Mouse (Mus musculus): Measurements from ENCODE around the gene Mrpl50. TPM values are rescaled to one million over a fixed set of nuclear protein-coding genes. Genes with fewer than 3 reads are reported as not detected.
"Not testable (repeated sequence)": the region's sequence is repeated elsewhere in the genome, so short reads cannot be mapped to it uniquely, and the experiment has no call there.

The Mrpl50 gene
- polyA plus RNA-seq, 1 experiment from 2014 or later: 81.7 TPM

DNA sequence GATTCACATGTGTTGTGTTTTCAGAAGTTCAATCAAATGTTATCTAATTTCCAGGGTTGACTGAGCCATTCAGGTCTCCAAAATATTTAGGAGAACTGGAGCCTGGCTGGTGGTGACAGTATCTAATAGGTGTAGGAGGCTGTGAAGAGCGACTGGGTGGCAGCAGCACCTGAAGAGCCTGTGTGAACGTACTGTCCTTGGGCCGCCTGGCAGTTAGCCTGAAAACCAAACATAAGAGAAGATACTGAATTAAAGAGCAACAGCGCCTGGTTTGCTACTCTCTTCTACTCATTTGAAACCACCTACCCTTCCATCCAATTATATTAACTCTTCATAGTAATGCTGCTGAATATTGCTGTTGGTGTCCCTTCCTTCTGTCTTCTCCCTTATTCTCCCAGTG lies 15.8 kb upstream of the Mrpl50 start:
- H3K4me3 ChIP-seq: no peak overlapping the region

DNA sequence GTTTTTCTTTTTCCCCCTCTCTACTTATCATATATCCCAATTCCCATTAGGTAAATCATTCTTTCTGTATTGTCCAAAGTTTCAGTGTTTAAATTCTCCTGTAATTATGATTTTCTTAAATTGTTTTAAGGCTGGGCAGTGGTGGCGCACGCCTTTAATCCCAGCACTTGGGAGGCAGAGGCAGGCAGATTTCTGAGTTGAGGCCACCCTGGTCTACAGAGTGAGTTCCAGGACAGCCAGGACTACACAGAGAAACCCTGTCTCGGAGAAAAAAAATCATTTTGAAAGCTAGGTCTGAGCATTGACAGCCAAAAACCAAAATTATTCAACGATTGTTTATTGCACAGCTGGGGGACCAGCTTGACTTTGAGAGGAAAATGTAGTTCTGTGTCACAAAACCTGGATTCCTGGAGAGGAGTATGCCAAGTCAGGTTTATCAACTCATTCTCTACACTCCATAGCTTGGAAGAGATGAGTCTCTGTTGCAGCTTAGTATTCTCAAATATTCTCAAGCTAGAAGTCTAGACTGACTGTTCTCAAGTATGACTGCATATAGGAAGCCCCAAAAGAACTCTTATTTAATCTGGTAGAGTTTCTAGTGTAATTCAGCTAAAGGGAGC lies 14.9 kb upstream of the Mrpl50 start:
- Histone ChIP-seq H3K27me3 (ENCODE audit: insufficient read depth, poor library complexity, severe bottlenecking) (no peaks in the 10 kb centered on the region), H3K4me1 (no peaks in the 10 kb centered on the region), H3K4me3 (no peak overlapping the region), H3K36me3 (peaks cover 12% of the 10 kb centered on the region), H3K27ac (no peak overlapping the region), H3K9me3 (no peaks in the 10 kb centered on the region)
- DNase-seq (ENCODE audit: low spot score): no peak
- 90% methylated on average over 4 of the region's 4 CpGs for WGBS

More for the DNA sequence above, 15.8 kb upstream of the Mrpl50 start:
- 72% methylated on average over 4 of the region's 4 CpGs for WGBS
- no peak for DNase-seq (ENCODE audit: low spot score)
- Histone ChIP-seq H3K36me3 (peaks cover 9% of the 10 kb centered on the region; the same call in 1 of the 2 replicates), H3K27ac (no peak overlapping the region), H3K4me1 (0 out of 2 replicates have a peak, but pooled peaks cover 4% of the 10 kb centered on the region), H3K9me3 (no peaks in the 10 kb centered on the region), H3K27me3 (ENCODE audit: insufficient read depth, poor library complexity, severe bottlenecking) (no peaks in the 10 kb centered on the region)

DNA sequence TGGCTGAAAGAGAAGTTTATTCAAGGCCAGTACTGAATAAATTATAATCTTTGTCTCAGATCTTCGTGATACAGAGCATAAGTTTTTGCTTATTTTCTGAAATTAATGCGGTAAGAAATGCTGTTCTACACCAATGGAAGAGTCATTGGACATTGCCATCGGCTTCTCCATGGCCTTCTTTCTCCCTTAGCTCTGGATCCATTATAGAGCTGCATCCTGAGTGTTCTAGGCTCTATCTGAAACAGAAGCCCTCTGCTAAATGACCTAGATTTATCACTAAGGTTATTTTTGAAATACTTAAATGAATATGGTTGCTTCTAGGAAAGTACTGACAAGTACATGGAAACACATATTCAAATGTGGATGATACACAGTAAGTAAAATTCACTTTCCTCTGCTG lies 14.1 kb upstream of the Mrpl50 start:
- H3K4me3 ChIP-seq: no peak overlapping the region
- no peak overlapping the region for H3K27ac ChIP-seq
- peaks cover 20% of the 10 kb centered on the region for H3K36me3 ChIP-seq
- H3K9me3 ChIP-seq: peaks cover 5% of the 10 kb centered on the region
- no peaks in the 10 kb centered on the region for H3K27me3 ChIP-seq (ENCODE audit: insufficient read depth, poor library complexity, severe bottlenecking)
- DNase-seq (ENCODE audit: low spot score): no peak
- WGBS: 81% methylated on average over 3 of the region's 3 CpGs
- H3K4me1 ChIP-seq: no peaks in the 10 kb centered on the region

DNA sequence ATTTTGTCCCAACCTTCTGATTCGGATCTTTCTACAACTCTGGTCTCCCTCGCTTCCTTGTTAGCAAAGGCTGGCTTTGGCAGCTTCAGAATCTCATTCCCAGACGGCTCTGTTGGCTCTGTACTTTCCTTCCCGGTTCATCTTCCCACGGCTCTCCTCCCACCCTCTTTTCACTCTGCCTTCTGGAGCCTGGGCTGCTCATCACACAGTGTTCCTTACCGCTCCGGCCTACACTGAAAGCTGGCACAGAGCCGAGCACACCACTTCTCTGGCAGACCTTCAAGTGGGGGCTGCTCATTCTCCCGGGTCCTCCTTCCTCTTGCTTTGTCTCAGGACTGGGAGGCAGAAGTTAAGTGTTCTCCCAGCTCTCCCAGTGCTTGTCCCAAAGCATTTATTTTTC lies 1.7 kb upstream of the Mrpl50 start:
- 84% methylated on average over 9 of the region's 9 CpGs for whole genome bisulfite sequencing
- Histone ChIP-seq H3K27me3 (ENCODE audit: insufficient read depth, poor library complexity, severe bottlenecking) (no peaks in the 10 kb centered on the region), H3K27ac (no peak overlapping the region), H3K4me3 (peak overlapping the region; percentile 77; the same call in 1 of the 2 replicates), H3K4me1 (peaks cover 9% of the 10 kb centered on the region; the same call in 1 of the 2 replicates), H3K9me3 (no peaks in the 10 kb centered on the region), H3K36me3 (peaks cover 38% of the 10 kb centered on the region)
- DNase-seq (ENCODE audit: low spot score): no peak

DNA sequence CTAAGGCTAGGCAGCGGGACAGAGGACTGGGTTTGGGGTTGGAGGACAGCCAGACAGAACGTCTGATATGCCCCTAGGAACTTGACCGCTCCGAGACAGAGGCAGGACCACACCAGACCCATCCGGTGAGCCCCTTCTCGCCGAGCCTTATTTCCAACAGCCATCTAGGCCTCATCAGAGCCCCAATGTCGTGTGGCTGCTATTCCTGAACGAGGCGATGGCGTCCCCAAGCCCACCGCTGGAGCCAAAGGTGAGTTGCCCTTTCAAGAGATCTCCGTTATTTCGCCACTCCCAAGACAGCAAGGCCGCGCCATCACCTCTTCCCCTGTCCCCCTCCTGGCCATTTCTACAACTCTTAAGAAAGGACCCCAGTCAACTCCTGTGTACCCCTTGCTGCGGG lies 453 bp upstream of the Mrpl50 start:
- Histone ChIP-seq H3K36me3 (peaks cover 38% of the 10 kb centered on the region), H3K27me3 (ENCODE audit: insufficient read depth, poor library complexity, severe bottlenecking) (no peaks in the 10 kb centered on the region), H3K27ac (peak overlapping the region; percentile 89), H3K4me3 (peak overlapping the region; percentile 77), H3K9me3 (no peaks in the 10 kb centered on the region), H3K4me1 (peaks cover 9% of the 10 kb centered on the region; the same call in 1 of the 2 replicates)
- under 1% methylated on average over 17 of the region's 17 CpGs for WGBS
- DNase-seq (ENCODE audit: low spot score): no peak

DNA sequence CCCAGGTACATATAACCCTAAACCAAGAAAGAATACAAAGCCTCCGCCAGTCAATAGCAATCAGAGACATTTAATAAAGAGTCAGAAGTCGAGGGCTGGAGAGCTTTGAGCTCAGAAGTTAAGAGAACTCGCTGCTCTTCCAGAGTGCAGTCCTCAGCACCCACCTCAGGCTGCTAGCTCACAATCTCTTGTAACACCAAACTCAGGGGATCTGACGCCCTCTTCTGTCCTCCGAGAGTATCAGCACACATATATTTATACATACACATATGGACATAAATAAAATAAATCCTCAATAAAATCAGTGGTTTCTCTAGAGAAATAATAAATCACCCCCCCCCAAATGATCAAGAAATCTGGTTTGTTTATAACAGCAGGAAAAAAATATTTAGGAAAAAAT lies 1.4 kb downstream of the Mrpl50 start:
- H3K4me3 ChIP-seq: peak overlapping the region; percentile 77
- no peaks in the 10 kb centered on the region for H3K9me3 ChIP-seq
- 74% methylated on average over 5 of the region's 5 CpGs for WGBS
- H3K4me1 ChIP-seq: peaks cover 9% of the 10 kb centered on the region; the same call in 1 of the 2 replicates
- no peak overlapping the region for H3K27ac ChIP-seq
- H3K36me3 ChIP-seq: peaks cover 33% of the 10 kb centered on the region
- no peaks in the 10 kb centered on the region for H3K27me3 ChIP-seq (ENCODE audit: insufficient read depth, poor library complexity, severe bottlenecking)
- no peak for DNase-seq (ENCODE audit: low spot score)

DNA sequence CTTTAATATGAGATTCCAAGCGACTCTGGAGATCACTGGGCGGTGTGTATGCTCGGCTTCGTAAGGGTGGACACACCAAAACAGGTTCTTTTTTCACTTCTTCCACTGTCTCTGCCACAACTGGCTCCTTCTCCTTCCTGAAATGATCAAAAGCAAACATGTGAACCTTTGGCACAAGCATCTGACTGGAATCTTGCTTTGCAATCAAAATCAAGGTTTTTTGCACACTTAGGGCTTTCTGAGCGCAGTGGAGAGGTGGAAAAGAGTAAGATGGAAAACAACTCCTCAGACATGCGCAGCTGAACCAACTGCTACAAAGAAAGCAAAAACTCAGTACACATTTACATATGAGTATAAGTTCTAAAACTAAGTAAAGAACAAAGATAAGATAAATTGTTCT lies 6.5 kb downstream of the Mrpl50 start:
- H3K4me1 ChIP-seq: 0 out of 2 replicates have a peak, but pooled peaks cover 2% of the 10 kb centered on the region
- H3K36me3 ChIP-seq: peaks cover 38% of the 10 kb centered on the region
- H3K4me3 ChIP-seq: no peak overlapping the region
- H3K27me3 ChIP-seq (ENCODE audit: insufficient read depth, poor library complexity, severe bottlenecking): no peaks in the 10 kb centered on the region
- no peak overlapping the region for H3K27ac ChIP-seq
- WGBS: 95% methylated on average over 6 of the region's 6 CpGs
- no peaks in the 10 kb centered on the region for H3K9me3 ChIP-seq
- no peak for DNase-seq (ENCODE audit: low spot score)

DNA sequence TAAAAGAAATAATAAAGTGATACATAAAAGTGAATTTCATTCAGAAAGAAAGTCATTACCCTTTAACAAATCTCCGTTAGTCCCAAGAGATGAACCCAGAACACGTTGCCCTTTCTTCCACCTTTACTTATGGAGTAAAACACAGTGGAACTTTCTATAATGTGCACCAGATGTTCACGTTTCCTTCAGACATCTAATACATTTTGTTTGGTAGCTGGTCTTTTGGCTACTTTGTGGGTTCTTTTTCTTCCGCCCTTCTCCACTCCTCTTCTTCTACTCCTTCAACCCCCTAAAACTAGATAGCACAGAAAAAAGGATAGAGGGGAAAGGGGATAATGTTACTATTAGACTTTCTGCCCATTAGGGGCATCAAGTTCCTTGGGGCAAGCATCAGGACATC lies 8.3 kb downstream of the Mrpl50 start:
- peaks cover 29% of the 10 kb centered on the region for H3K36me3 ChIP-seq
- DNase-seq (ENCODE audit: low spot score): no peak
- 88% methylated on average over 4 of the region's 4 CpGs for WGBS
- H3K9me3 ChIP-seq: no peaks in the 10 kb centered on the region
- H3K27me3 ChIP-seq (ENCODE audit: insufficient read depth, poor library complexity, severe bottlenecking): no peaks in the 10 kb centered on the region
- no peak overlapping the region for H3K4me3 ChIP-seq
- H3K27ac ChIP-seq: no peak overlapping the region
- H3K4me1 ChIP-seq: no peaks in the 10 kb centered on the region

- H3K27me3 ChIP-seq (ENCODE audit: insufficient read depth, poor library complexity, severe bottlenecking); H3K9me3 ChIP-seq; H3K4me3 ChIP-seq; H3K27ac ChIP-seq; DNase-seq (ENCODE audit: low spot score); H3K4me1 ChIP-seq: not testable (repeated sequence)
- peaks cover 25% of the 10 kb centered on the region for H3K36me3 ChIP-seq
- 100% methylated on average over 1 of the region's 1 CpGs for WGBS
These were observed 10.6 kb downstream of the Mrpl50 start for GRCm38 (mm10) chr4:49510236-49510835.

- whole genome bisulfite sequencing: 81% methylated on average over 2 of the region's 2 CpGs
- no peak overlapping the region for H3K27ac ChIP-seq
- H3K4me3 ChIP-seq: no peak overlapping the region
- H3K9me3 ChIP-seq: no peaks in the 10 kb centered on the region
- H3K4me1 ChIP-seq: 0 out of 2 replicates have a peak, but pooled peaks cover 6% of the 10 kb centered on the region
- no peaks in the 10 kb centered on the region for H3K27me3 ChIP-seq (ENCODE audit: insufficient read depth, poor library complexity, severe bottlenecking)
- no peak for DNase-seq (ENCODE audit: low spot score)
- peaks cover 21% of the 10 kb centered on the region for H3K36me3 ChIP-seq
These were observed 11.7 kb downstream of the Mrpl50 start for GRCm38 (mm10) chr4:49509183-49509582.

DNA sequence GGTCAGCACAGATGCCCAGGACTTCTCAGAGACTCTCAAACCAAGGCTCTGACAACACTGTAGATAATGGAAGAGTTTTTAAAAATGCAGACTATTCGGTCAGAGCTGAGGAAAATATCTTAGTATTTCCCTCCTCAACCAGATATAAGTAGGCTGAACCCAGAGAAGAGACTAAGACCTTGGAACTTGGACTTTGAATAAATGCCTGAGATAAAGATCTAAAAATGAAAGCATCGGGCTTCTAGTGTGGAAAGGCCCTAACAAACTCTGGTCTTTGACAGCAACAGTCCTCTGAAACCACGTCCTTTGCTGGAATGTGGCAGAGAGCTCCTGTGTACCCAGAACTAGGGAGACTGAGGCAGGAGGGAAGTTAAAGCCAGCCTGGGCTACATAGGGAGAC lies 14.5 kb downstream of the Mrpl50 start, which contains the start of gene Baat:
Gene Baat, minus strand, starts transcription at position 172 of the 400 bp plus-strand sequence.
- H3K4me3 ChIP-seq: no peak within 1 kb of the TSS
- no peaks in the 10 kb centered on the region for H3K36me3 ChIP-seq
- H3K27ac ChIP-seq: no peak within 1 kb of the TSS
- no peak for DNase-seq (ENCODE audit: low spot score)
- H3K4me1 ChIP-seq: 0 out of 2 replicates have a peak, but pooled peaks cover 6% of the 10 kb centered on the region
- H3K9me3 ChIP-seq: no peaks in the 10 kb centered on the region
- 56% methylated on average over 3 of the region's 3 CpGs for WGBS
- no peaks in the 10 kb centered on the region for H3K27me3 ChIP-seq (ENCODE audit: insufficient read depth, poor library complexity, severe bottlenecking)

DNA sequence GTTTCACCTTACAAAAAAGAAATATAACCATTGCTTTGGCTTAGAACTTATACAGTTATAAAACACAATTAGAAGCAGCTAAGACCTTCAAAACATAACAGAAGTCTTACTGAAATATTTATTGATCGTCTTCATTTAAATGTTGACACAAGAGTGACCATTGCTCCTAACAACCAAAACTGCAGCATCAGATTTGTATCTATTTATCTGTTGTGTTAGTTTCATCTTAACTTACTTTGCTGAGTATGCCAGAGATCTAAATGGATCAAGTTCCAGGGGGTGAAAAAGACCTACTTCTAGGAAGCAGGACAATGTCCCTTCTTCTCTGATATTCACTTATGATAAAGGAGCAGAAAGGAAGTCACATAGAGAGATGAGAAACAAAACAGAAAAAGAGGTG lies 17.3 kb downstream of the Mrpl50 start:
- Histone ChIP-seq H3K36me3 (no peaks in the 10 kb centered on the region), H3K27ac (no peak overlapping the region), H3K4me1 (0 out of 2 replicates have a peak, but pooled peaks cover 6% of the 10 kb centered on the region), H3K4me3 (no peak overlapping the region), H3K27me3 (ENCODE audit: insufficient read depth, poor library complexity, severe bottlenecking) (no peaks in the 10 kb centered on the region), H3K9me3 (no peaks in the 10 kb centered on the region)
- WGBS: 79% methylated on average over 1 of the region's 1 CpGs
- DNase-seq (ENCODE audit: low spot score): no peak

DNA sequence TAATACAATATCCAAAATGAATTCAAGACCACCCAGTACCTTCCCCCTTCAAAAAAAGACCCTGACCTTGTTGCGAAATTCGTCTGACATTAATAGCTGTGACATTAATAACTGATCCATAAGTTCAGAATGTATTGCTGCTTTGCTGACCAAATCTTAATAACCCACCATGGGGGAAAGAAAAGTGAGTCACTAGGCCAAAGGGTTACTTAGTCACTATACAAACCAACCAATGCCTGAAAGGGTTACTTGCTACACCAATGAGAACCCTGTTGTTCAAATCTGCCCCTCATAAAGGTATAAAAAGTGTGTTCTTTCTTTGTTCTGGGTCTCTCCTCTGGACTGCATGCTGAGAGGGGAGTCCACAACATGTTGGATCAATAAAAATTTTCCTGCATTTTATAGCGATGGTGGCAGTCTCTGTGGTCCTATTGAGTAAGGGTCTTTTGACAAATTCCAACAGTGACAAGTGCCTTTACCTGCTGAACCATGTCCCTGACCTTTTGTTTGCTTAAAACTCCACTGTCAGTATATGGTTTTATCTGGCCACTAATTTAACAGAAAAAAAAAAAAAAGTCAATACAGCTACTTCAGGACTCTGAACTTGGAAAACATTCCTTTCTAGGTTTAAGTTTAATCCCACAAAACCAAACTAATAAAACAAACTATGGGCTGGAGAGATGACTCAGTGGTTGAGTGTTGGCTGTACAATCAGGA lies 34.8 kb downstream of the Mrpl50 start:
- DNase-seq (ENCODE audit: low spot score); H3K36me3 ChIP-seq; H3K9me3 ChIP-seq; H3K4me1 ChIP-seq; H3K27me3 ChIP-seq (ENCODE audit: insufficient read depth, poor library complexity, severe bottlenecking); H3K27ac ChIP-seq; H3K4me3 ChIP-seq: not testable (repeated sequence)
- WGBS: 80% methylated on average over 3 of the region's 3 CpGs

All from heart, embryonic 10.5 days (tissue).